Mouse (Mus musculus) splenic B cell, adult 2 months (primary cell): ENCODE data around the gene Guca1b.
A peak's percentile ranks its signal among the peaks of the same experiment; 100 is the strongest.
"Not testable (repeated sequence)": the region's sequence is repeated elsewhere in the genome, so short reads cannot be mapped to it uniquely, and the experiment has no call there.

Experiments
- DNase-seq: peaks from one replicate; pipeline ENCODE4 v3.0.0-alpha.2; 2011; ENCODE audit warnings: low read depth, low spot score
- H3K27me3 ChIP-seq: 2 replicates; pipeline ENCODE4 v1.6.1; 2012; ENCODE audit warnings: mild to moderate bottlenecking, low read length, moderate library complexity, mixed read lengths; ENCODE audit not compliant: control insufficient read depth, poor library complexity, insufficient read depth, severe bottlenecking
- H3K36me3 ChIP-seq: 2 replicates; pipeline ENCODE4 v1.6.1; 2012; ENCODE audit warnings: mild to moderate bottlenecking, low read length, moderate library complexity, mixed read lengths; ENCODE audit not compliant: control insufficient read depth, poor library complexity, insufficient read depth, severe bottlenecking

Gene Guca1b

DNA sequence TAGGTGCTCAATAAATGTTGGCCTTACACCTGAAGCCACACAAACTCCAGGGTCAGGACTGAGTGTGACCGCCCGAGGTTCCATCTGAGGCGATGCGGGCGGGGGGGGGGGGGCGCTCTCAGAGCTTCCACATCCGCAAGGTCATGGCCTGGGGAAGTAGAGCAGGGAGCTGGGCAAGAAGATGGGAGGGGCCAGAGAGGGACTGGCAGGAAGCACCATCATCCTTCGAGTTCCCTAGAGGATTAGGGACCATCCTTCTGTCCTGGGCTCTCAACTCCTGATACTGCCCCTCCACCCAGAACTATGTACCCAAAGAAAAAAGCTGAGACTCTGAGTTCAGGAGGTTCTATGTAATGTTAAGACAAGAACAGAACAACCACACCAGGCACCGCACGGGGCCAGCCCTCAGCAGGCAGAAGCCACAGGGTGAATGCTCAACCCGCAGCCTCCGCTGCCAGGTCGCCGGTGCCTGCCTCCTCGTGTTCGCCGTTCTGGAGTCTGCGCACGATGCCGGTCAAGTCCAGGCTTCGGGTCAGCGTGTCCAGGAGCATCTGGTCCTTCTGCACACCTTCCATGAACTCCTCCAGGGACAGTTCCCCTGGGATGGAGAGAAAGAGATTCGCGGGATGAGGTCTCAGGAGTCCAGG lies 9.2 kb downstream of the Guca1b start:
- DNase-seq = peak; percentile 35
- H3K27me3 ChIP-seq = no peaks in the 10 kb centered on the region
- no peaks in the 10 kb centered on the region for H3K36me3 ChIP-seq

- H3K27me3 ChIP-seq = no peaks in the 10 kb centered on the region
- peak; percentile 73 for DNase-seq
- H3K36me3 ChIP-seq = no peaks in the 10 kb centered on the region
These were observed 10.3 kb downstream of the Guca1b start for GRCm38 (mm10) chr17:47395376-47395913.

- no peak for DNase-seq
- Histone ChIP-seq H3K27me3 (no peaks in the 10 kb centered on the region), H3K36me3 (no peaks in the 10 kb centered on the region)
These were observed 13.9 kb downstream of the Guca1b start for GRCm38 (mm10) chr17:47399091-47399490.

- Histone ChIP-seq H3K36me3 (no peaks in the 10 kb centered on the region), H3K27me3 (no peaks in the 10 kb centered on the region)
- DNase-seq = no peak
These were observed 15.3 kb downstream of the Guca1b start, which contains the start of gene Guca1a for GRCm38 (mm10) chr17:47400451-47400850. Guca1a (minus strand) TSS chr17:47400584.

DNA sequence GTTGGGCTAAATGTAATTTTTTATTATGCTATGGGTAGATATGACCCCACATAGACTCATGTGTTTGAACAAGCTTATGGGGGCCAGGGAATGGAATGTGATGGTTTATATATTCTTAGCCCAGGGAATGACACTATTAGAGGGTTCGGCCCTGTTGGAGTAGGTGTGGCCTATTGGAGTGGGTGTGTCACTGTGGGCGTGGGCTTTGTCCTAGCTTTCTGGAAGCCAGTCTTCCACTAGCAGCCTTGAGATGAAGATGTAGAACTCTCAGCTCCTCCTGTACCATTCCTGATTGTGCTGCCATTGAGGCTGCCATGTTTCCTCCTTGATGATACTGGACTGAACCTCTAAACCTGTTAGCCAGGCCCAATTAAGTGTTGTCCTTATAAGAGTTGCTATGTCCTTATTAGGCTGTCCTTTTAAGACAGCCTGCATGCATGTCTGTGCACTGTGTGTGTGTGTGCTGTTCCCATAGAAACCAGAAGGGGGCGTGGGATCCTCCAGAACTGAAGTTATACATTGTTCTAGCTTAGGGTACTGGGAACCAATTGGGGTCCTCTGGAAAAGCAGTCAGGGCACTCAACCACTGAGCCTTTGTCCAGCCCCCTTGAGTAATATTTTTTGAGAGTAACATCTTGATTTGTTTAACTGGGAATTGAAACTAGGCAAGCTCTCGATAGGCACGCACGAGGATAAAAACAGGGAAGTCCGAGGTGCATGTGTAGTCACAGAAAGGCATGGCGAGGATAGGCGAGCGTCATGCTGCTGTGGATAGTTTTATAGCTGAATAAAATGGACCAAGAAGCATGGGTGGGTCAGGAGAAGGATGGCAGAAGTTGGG lies 22.7 kb downstream of the Guca1b start:
- DNase-seq = no peak
- H3K36me3 ChIP-seq = no peaks in the 10 kb centered on the region
- H3K27me3 ChIP-seq = no peaks in the 10 kb centered on the region

- Histone ChIP-seq H3K27me3 (no peaks in the 10 kb centered on the region), H3K36me3 (no peaks in the 10 kb centered on the region)
- peak; percentile 65 for DNase-seq
These were observed 23.3 kb downstream of the Guca1b start for GRCm38 (mm10) chr17:47408558-47408898.

- not testable (repeated sequence) for DNase-seq
These were observed 25.0 kb downstream of the Guca1b start for GRCm38 (mm10) chr17:47409897-47410861.

DNA sequence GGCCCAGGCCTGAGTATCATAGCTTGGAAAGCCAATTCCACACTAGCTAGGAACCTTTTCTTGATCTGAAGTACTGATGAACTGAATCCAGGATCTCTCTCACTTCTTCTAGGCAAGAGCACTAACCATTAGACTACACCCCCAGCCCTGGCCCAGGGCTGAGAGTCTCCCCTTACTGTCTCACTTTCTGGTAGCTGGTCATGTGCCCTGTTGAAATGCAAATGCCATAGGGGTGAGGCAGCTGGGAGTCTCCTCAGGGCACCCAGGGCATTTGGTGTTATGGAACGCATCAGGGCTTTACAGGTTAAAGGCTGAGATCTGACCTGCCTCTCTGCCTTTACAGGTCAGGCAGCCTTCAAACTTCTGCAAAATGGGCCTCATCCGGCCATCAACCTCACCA lies 35.0 kb downstream of the Guca1b start:
- Histone ChIP-seq H3K36me3 (no peaks in the 10 kb centered on the region), H3K27me3 (no peaks in the 10 kb centered on the region)
- no peak for DNase-seq

More at GRCm38 (mm10) chr17:47409897-47410861, 25.0 kb downstream of the Guca1b start:
- not testable (repeated sequence) for H3K36me3 ChIP-seq, H3K27me3 ChIP-seq

DNA sequence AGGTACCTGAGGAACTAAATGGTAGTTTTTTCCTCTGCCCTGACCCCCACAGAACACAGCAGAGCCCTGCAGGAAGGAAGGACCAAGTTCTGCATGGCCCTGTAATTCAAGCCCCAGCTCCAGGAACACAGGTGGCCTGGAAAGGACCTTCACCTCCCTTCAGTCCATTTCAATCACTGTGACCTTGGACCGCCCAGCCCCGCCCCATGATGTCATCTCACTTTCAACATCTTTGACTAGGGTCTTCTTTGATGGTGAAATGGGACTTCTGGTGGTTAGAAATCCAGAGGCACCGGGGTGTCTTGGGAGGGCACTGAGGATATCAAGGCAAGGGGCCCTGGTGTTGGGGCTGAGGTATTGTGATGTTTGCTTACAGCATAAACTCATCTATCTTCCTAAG lies 36.4 kb downstream of the Guca1b start:
- DNase-seq = no peak
- Histone ChIP-seq H3K36me3 (no peaks in the 10 kb centered on the region), H3K27me3 (no peaks in the 10 kb centered on the region)

DNA sequence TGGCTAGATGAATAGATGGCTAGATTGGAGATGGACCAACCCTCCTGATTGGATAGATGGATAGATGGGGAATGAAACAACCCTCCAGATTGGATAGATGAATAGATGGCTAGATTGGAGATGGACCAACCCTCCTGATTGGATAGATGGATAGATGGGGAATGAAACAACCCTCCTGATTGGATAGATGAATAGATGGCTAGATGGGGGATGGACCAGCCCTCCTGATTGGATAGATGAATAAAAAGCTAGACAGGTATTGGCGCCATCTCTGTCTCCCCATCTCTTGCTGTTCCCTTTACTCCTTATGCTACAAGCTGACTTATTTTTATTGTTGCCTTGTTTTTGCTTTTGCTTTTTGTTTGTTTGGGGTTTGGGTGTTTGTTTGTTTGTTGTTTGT lies 37.4 kb downstream of the Guca1b start:
- H3K36me3 ChIP-seq, DNase-seq, H3K27me3 ChIP-seq: not testable (repeated sequence)

DNA sequence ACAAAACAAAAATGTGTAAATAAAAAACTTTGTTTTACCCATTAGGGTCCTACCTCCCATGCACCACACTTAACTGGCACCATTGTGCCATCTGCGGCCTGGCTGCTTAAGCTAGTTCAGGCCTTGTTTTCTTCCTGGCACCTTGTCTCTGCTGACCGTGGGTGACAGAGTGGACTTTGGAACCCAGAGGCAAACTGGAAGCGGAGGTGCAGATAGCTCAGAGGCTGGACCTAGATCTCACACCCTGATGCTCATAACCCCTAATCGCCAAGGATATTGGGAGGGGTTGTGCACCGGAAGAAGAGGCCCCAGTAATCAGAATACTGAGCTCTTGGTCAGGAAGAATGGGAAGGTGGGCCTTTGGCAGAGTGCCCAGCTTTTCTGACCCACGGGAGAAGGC lies 39.0 kb downstream of the Guca1b start:
- no peak for DNase-seq
- H3K36me3 ChIP-seq = no peaks in the 10 kb centered on the region
- no peaks in the 10 kb centered on the region for H3K27me3 ChIP-seq

GRCm38 (mm10) chr17:47427316-47427715 lies 42.1 kb downstream of the Guca1b start:
- no peak for DNase-seq
- Histone ChIP-seq H3K36me3 (no peaks in the 10 kb centered on the region), H3K27me3 (no peaks in the 10 kb centered on the region)

DNA sequence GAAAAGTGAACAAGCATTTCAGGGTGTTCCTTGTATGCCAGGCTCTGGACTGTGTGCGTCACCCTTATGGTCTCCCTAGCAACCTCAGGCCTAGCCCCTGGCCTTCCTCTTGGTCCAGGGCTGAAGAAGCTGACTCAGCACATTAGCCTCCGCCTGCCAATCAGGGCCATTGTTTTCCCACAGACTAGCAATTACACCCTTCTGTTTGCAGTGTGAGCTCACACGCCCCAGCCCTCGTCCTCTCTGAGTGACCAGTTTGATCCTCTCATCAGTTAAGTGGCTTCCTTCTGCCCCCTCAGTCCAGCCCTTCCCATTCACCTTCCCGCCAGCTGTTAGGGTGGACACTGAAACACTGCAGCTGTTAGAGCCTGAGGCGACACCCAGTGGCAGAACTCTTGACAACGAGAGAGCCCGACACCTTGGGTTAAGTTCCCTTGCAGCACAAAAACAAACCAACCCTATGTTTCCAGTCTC lies 43.7 kb downstream of the Guca1b start:
- no peak for DNase-seq
- no peaks in the 10 kb centered on the region for H3K27me3 ChIP-seq
- no peaks in the 10 kb centered on the region for H3K36me3 ChIP-seq

DNA sequence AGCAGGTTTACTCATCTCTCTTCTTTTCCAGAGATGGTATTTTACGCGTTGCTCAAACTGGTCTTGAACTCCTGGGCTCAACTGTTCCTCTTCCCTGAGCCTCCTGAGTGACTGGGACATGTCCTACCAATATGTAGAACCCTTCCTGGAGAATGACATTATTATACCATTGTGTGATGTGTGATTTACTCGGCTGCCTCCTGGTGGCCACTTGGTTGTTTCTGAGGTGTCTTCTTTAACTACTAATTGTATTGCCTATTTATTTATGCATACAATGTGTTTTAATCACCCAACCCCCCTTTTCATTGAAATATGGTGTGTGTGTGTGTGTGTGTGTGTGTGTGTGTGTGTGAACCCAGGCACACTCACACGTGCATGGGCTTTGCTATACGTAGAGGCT lies 45.6 kb downstream of the Guca1b start:
- no peak for DNase-seq
- H3K36me3 ChIP-seq = no peaks in the 10 kb centered on the region

More for the DNA sequence above, 45.6 kb downstream of the Guca1b start:
- H3K27me3 ChIP-seq = no peaks in the 10 kb centered on the region
